Mouse (Mus musculus) hindlimb bud, embryonic 11.5 days (tissue): ENCODE data around the gene Ibtk.
"Not testable (repeated sequence)": the region's sequence is repeated elsewhere in the genome, so short reads cannot be mapped to it uniquely, and the experiment has no call there.

Source experiments
- DNase-seq: peaks from one replicate; pipeline ENCODE4 v3.0.0-alpha.2; 2012; ENCODE audit warnings: low read depth, low spot score; ENCODE audit errors: extremely low spot score

The Ibtk gene

DNA sequence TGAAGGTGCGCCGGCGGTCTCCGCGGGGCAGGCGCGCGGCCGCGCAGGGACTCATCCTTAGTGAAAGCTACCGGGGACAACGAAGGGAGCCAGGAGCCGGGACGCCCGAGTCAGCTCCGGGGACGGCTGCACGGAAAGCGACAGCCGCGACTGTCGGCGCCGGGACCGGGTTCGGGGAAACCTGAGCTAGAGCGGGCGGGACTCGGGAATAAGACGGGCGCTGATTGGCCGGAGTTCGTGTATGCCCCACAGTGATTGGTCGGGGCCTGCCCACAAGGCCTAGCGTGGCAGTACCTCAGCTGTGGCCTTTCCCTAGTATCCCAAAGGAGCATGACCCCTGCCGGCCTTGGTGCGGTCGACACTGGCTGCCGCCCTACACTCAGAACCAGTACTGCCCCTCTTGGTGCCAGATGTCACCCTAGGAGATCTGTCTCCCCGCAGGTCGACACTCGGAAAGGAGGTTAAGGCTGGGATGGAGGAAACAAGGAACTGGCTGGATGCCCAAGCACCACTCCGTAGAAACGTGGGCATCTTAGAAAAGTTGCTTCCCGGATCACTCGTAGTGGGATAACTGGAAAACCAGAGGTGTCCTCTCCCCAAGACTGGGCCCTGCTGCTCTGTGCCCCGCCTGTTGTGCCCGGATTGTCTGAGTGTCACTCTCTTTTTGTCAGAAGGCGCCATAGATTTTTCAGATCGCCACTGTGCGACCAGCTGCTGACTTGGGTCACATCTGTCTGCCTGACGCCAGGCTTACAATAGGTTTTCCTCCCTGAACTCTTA, at the start of gene Ibtk:
Ibtk (minus strand) TSS at position 193 of the 780 bp plus-strand sequence.
- peak; percentile 79 for DNase-seq

DNA sequence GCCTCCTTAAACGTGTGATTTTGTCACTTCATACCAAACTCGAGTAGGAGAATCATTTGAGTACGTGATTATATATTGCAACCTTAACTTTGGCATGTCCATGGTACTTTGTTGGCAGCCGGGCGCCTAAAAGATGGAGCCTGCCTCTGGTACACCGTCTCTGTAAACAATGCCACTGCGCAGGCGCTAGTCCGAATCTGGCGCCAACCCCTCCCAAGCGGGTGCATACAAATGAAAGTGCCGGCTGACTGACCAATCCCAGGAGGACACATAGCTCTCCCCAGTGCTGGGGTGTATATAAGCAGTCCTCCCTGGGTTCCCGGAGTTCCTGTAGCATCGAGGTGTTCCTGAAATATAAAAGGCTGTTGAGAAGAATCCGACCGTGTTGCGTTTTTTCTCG, 42.4 kb upstream of the Ibtk start:
- not testable (repeated sequence) for DNase-seq

DNA sequence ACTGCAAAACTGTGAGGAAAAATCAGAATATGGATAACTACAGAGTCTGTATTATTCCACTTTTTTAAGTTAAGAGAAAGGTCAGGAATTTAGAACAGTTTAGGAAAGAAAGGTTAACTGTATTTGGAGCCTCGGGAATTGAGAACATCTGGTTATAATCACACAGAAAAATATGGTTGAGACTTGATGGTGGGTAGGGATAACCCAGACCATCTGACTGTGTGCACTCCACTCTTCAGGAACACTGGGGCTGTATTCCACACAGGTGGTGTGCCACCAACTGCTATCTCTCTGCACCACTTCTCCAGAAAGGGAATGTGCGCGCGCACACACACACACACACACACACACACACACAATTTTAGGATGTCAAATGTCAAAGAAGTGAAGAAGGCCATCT, 31.1 kb upstream of the Ibtk start:
- no peak for DNase-seq

DNA sequence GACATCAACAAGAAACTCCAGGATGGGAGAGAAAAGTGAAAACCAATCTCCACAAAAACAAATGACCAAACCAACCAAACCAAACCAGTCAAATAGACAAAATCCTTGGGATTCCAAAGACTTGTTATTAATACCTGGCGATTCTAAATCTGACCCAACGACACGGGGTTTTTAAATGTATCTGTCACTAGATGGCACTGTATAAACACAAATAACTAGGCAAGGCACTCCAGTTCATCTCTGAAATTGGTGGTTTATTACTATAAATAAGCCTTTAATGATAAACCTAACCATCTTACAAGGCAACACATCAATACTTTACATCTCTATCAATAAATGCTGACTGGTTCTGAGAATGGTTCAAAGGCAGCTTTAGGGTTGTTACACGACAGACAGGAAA, 30.3 kb upstream of the Ibtk start:
- peak; percentile 22 for DNase-seq

DNA sequence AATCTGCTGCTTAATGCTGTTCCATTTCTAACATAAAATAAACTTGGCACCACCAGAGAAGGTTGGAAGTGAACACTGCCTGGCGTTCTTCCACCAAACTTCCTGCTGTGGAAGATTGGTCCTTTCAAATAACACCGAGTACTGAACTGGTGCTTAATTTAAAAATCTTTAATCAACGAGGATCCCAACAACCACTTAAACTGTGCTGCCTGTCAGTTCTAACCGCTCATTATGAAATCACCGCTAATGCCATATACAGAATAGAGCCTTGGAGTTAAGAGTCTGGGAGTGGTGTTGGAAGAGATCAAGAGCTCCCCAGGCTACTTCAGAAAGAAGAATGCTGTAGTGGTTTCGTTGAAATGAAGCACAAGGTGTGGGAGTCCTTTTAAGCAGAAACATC, 28.4 kb upstream of the Ibtk start:
- DNase-seq = no peak

DNA sequence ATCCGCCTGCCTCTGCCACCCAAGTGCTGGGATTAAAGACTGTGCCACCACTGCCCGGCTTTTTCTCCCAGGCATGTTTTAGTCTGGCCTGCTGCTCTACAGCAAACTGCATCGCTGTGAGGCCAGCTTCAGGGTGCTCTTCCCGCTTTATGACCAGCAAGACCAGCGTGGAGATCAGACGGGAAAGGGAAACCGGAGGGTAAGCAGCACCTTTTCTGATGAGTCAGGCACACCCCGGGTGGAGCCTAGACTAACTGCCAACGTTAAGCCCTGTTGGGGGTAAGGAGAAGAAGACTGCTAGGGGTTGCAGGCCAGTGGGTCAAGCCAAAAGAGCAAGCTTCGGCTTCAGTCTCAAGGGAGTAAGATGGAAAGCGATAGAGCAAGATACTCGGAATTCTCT, 23.1 kb upstream of the Ibtk start:
- no peak for DNase-seq

DNA sequence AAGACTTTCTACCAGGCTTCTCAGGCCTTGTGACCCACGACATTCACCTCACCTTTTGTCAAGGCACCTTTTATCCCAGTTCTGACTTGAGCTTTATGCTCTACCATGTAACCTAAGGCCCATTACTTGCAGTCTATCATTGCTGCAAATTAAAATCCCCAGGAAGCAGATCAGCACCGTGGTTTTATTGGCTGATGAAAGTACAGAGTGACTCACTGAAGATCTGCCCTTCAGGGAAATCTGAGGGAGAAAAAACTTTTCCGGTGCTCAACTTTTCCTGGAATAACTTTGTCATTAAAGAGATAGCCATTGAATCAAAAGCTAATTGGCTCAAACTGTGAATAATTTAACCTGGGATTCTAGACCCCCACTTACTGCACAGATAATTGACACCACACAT, 22.3 kb upstream of the Ibtk start:
- no peak for DNase-seq

DNA sequence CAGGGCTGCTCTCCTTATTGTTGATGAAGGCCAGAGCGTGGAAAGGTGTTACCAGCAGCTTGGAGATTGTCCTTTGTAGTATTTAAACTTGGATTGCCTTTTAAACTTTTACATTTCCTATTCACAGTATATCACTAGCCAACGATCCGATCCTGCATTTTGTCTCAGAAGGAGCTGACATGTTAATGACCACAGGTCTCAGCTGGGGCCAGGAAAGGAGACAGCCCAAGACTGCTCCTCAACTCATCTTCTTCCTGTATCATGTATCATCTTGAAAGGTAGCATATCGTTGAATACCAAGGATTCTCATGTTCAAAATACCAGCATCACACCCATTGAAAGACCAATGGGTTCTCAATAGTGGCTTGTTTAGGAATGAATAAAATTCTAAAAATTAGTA, 21.2 kb upstream of the Ibtk start:
- no peak for DNase-seq

DNA sequence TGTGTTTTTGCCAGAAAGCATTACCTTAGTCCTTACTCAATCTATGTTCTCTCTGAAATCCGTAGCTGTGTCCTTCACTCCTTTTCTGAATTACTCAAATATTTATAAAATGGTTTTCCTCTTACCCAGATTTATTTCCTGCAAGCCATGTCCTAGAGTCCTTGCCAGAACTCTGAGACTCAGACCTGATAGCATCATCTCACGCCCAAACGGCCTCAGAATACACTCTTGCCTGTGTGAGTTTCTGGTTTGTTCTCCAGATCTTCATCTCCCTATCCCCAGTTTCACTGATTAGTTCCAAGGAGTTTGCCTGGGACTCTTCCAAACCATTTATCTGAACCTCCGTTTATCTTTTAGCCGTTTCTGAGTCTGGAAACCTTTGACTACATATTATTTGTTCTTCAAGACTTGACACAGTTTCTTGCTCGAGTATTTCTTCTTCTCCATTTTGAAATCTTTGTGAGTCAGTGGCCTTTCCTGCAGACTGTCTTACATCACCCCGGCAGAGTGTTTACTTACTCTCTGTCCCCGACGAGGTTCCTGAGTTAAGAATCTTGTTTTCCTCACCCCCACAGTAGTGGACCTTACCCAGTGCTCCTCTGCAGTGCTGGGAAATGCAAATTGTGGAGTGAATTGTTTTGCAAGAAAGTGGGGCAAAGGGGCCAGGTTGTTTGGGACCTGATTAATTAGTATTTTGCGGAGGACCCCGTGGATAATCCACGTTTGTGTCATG, 20.1 kb upstream of the Ibtk start:
- DNase-seq = no peak

DNA sequence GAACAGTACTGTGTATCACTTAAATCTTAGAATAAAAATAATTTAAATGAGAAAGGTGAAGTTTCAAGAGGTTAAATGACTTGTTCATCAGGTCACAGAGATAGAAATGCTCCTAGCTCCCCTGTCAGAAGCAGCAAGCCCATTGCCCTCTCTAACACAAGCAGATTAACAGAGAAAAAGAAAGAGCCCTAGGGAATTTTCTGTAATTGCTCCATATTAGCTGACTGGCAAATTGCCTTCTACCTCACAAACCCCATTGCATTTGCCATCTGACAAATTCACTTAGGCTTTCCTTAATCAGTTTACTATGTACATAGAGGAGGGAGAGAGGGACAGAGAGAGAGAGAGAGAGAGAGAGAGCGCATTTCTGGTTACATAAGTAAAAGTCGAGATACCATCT, 18.1 kb upstream of the Ibtk start:
- DNase-seq = no peak

DNA sequence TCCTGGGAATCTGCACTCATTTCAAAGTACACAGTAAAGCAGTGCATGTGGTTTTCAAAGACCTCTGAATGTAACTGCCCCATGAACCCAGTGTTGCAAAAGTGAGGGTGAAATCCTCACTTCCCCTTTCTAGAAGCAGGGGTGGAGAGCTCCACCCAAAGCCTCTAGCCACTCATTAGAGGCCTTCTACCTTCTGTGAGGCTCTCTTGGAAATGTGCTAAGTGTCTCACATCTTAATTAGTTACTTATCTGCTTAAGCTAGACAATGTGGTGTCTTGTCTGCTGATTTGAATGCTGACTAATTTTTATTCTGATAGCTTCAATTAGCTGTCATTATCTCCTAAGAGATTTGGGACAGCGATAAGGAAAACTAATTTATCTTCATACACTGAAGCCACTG, 13.3 kb upstream of the Ibtk start:
- DNase-seq = no peak

DNA sequence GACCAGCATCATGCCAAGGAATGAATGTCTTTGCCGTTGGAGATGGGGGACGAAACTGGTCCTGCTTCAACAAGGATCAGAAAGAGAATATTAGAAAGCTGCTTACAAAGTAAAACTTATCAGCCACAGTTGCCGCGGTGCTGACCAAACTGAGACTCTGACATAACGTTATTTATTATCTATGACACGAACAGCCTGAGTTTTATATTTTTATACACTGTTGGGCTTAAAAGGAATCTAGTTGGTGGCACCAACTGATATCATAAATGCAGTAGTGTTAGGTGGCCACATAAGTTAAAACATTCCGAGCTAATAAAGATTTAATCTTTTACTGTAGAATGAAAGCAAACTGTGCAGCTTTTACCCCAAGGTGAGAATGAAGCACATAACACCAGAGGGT, 1.7 kb upstream of the Ibtk start:
- no peak for DNase-seq

DNA sequence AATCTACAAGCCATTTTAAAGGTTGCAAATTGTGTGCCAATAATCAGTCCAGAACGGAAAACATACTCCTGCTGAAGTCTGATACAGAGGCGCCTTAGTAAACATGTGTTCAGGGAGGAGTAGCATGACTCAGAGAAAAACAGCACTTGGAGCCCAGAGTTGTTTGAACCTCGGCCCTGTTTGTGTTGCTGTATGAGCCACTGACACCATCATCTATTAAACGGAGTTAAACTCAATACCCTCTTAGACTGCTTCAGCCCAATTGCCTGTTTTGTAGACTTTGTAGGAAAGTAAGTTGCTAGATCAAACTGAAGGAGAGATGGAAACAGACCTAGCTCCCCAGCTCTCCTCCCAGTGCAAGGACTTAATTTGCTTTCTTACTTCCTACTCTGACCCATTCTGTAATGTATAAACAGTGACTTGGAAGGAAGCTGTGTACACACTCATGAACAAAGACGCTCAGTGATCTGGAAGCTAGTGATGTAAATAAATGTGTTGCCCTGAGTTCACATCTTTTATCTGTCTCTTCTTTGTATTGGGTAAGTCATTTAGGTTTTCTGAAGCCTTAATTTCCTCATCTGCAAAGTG, 882 bp upstream of the Ibtk start:
- peak; percentile 1 for DNase-seq

DNA sequence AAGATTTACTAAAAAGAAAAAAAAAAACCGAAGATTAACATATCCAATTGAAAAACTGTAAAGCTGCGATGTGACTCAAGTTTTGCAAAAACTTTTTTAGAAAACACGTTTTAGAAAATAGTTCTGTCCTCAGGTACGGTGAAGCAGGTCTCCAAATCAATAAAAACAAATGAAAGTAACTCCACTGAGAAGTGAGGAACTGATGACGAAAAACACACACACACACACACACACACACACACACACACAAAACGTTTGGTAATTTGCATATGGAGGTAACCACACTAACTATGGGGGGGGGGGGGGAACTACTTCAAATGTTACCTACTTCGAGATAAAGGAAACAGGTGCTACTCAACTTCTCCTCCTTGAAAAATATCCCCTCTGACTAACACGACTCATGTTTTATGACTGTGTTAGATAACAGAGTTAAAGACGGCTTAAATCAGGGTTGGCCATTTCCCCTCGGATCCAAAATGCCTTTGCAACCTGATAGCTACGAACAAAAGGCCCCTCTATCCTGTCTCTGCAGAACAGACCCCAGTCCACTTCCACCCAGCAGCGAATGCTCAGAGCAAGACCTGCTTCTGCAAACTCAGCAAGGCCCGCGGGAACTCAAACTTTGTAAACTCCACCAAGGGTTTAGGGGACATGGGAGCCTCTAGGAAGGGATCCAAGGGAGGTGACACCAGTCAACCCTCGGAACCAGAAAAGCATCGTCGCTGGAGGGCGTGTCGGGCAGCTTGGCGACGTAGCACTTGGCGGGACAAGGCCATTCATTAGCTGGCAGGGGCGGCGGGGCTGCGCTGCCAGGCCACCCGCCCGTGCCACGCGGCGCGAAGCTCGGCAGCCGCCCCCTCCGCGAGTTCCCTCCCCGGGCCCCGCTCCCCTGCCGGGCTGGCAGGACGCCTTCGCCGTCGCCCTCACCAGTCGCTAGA, 661 bp downstream of the Ibtk start:
- DNase-seq = peak; percentile 66

DNA sequence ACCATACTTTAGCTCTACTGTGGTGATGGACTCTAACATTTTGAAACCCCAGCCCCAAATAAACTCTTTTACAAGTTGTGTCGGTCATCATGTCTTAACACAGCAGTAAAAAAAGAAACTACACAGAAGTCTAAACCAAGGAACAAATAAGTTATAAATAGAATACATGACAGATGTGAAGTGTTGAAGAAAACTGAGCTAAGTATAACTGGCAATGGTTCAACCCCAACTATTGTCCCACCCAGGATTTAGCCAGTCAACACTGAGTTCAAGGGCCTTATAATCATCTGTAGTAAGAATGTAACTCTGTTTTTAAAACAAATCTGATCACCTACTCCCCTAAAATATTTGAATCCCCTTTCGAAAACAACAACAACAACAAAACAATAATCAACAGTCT, 3.6 kb downstream of the Ibtk start:
- DNase-seq = no peak

DNA sequence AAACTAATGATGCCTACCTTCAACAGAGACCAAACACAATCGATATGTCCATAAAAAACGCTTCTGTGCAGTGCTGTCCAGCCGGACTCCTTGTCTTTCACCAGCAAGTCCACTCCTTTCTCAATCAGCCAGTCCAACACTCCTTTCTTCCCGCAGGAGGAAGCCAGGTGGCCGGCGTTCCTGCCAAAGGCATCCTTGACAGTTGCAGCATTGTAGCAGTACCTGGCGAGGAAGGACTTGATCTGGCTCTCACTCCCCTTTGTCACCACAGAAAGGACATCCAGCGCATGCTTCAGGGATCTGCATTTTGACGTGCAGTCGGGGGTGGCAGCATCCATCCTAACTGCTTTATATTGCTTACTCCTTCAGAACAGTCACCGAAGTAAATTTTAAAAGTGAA, 5.8 kb downstream of the Ibtk start:
- no peak for DNase-seq

DNA sequence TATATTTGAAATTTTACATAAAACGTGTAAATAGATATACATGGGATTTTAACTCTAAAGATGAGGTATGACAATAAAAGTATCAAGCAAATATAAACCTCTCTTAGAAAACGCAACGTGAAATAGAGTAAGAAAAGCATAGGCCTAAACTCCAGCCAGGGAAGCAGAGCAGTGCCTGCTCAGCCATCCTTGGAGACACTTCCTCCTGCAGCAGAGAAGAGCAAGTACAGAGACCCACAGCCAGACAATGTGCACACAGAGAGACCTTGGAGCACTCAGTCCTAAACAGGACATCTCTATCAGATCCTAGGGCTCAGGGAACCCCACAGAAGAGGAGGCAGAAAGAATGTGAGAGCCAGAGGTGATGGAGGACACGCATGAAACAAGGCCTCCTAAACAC, 7.0 kb downstream of the Ibtk start:
- DNase-seq = no peak

DNA sequence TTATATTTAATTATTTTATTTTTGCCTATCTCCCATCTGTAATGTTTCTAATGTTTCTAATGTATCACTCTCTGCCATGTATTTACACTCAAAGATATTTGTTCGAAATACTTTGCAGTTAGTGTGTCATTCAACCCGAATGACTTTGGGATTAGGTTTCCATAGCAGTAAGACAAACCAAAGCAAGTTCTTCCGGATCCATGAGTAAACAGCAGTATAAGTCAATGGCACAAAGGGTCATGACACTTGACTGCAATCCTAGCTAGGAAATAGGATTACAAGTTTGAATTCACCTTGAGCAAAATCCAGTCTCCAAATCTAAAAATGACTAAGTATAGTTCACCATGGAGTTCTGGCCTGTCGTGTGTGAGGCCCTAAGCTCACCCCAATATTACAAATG, 9.9 kb downstream of the Ibtk start:
- no peak for DNase-seq

DNA sequence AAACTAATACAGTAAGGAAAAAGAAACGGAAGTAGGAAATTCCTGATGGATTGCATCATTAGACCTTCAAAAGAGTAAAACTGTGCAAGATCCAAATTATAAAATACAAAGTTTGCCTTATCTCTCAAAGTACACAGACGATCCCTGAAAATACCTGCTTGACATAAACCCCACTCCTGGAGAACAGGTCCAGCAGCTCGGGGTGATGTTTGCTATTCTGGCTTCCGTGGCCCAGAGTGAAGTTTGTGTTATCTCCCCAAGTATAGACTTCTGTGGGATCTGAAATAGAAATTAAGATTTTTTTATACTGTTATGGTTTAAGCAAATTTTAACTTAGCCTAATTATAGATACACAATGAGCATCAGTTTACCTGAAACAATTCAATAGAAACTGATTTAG, 14.3 kb downstream of the Ibtk start:
- DNase-seq = no peak

DNA sequence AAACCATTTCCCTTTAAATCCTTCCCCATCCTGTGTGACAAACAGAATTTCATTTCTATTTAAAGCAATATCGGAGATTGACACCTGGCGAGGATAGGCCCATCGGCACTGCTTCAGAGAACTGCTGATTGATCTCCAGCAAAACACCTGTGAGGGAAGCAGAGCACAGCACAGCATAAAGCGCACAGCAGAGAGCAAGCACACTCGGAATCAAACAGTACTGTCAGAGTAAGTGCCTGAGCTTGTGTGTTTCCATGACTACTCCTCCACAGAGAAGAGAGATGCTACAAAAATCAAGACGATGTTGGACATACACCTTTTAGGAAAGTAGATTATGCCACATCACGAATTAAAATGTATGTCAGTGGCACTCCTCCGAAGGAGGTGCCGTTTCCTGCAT, 25.1 kb downstream of the Ibtk start:
- DNase-seq = no peak

DNA sequence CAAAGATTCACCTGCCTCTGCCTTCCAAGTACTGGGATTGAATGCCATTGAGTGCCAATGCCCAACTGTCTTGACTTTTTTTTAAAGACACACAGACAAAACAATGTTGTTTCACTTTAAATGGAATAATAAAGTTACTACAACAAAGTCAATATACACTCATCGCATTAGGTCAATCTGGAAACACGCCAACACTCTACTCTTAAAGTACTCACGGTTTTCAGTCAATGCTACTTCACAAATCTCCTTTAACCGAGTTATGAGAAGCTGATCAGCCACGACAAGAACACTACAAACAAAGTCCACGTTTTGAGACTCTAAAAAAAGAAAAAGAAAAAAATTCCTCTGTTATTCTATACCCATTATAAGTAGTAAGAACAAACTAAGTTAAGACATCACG, 31.8 kb downstream of the Ibtk start:
- DNase-seq = no peak
